Mouse (Mus musculus): ENCODE measurements around the gene Myh9.

The Myh9 gene

GRCm38 (mm10) chr15:77807264-77807585 lies 34.8 kb downstream of the Myh9 start:
- no peak for DNase-seq (ENCODE audit: low read depth, low spot score)

DNA sequence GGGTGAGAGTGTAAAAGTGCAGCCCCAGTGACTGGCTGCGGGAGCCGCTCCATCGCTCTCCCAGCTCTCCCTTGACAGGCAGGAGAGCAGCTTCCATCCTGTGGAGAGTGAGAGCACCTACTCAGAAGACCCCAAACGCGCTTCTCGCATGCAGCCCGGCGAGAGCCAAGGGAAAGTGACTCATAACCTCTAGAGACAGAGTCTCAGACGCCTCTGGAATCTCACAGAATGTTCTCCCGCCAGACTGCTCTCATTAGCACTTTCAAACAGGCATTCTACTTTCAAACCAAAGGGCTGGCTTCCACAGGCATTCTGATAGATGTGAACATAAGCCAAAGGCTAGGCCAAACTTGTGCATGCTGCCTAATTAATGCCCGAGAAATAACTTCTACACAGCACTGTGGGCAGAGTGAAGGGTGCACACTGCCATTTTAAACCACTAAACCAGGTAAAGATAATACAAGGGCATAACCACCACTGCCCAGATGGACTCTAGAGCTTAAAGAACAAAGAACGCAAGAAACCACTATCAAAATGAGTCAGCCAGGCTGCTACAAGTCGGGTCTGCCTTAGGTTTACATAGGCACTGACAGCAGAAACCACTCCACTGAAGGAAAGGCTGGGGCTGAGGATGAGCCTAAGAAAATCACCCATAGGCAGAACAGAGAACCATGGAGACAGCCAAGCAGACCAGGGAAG lies 35.3 kb downstream of the Myh9 start:
- DNase-seq (ENCODE audit: low read depth, low spot score) = no peak

DNA sequence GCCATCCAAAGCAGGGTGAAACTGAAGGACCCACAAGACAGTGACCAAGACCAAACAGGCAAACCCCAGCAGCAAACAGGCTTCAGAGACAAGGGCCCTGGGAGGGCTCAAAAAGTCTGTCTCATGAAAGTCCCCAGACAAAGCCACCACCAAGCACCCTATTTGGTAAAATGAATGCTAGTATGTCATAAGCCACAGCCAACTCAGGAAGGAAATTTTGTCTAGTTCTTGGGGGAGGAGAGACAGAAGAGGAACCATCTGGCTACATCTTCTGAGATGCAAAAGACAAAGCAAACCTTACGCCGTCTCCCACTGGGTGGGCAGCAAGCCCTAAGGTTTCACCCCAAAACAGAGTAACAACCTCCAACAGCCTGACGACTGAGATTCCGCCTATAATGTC lies 36.3 kb downstream of the Myh9 start:
- DNase-seq (ENCODE audit: low read depth, low spot score) = no peak

GRCm38 (mm10) chr15:77804949-77805348 lies 37.0 kb downstream of the Myh9 start:
- no peak for DNase-seq (ENCODE audit: low read depth, low spot score)

GRCm38 (mm10) chr15:77804460-77804859 lies 37.5 kb downstream of the Myh9 start:
- no peak for DNase-seq (ENCODE audit: low read depth, low spot score)

GRCm38 (mm10) chr15:77803747-77804146 lies 38.2 kb downstream of the Myh9 start:
- no peak for DNase-seq (ENCODE audit: low read depth, low spot score)

GRCm38 (mm10) chr15:77802992-77803391 lies 39.0 kb downstream of the Myh9 start:
- DNase-seq (ENCODE audit: low read depth, low spot score) = no peak

DNA sequence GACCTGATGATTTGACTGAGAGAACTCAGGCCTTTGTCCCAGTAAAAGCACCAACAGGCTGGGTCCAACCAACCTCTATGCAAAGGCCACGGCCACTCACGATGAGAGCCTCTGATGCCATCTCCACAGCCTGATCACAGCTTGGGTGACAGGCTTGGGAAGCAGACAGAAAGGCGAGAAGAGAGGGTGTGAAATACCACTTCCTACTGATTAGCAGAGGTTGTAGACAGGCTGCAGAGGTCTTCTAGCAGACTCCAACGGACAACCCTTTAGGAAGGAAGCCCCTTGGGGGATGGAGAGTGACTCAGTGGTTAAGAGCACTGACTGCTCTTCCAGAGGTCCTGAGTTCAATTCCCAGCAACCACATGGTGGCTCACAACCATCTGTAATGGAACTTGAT lies 40.8 kb downstream of the Myh9 start:
- DNase-seq (ENCODE audit: low read depth, low spot score) = no peak

- no peak for DNase-seq (ENCODE audit: low read depth, low spot score)
Measured at GRCm38 (mm10) chr15:77800511-77800910, 41.5 kb downstream of the Myh9 start.

- DNase-seq (ENCODE audit: low read depth, low spot score) = no peak
Measured at GRCm38 (mm10) chr15:77799491-77800474, 42.2 kb downstream of the Myh9 start.

GRCm38 (mm10) chr15:77798664-77799490 lies 43.1 kb downstream of the Myh9 start:
- DNase-seq (ENCODE audit: low read depth, low spot score) = peak; percentile 75

- DNase-seq (ENCODE audit: low read depth, low spot score) = no peak
Measured at GRCm38 (mm10) chr15:77797609-77798411, 44.2 kb downstream of the Myh9 start.

DNA sequence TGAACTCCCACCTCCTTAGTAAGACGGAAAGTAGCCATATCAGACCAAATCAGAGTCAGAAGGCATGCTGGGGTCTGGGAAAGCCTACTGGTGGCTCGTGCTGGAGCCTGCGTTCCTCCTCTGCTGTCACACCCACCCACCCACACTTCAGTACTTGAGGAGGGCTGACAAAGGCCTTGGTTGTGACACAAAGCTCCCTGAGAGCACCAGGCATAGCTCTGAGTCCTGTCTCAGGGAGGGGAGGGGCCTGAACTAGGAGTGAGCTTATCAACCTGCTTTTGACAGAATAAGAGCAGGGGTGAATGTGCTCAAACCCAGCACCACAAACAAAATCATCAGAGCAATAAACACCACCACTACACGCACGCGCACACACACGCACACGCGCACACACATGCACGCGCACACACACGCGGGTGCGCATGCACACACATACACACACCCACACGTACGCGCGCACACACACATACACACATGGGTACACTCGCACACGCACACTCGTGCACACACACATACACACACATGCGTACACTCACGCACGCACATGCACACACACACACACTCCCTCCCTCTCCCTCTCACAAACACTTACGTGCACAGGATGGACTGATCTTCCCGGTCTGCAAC lies 45.5 kb downstream of the Myh9 start:
- DNase-seq (ENCODE audit: low read depth, low spot score) = no peak

DNA sequence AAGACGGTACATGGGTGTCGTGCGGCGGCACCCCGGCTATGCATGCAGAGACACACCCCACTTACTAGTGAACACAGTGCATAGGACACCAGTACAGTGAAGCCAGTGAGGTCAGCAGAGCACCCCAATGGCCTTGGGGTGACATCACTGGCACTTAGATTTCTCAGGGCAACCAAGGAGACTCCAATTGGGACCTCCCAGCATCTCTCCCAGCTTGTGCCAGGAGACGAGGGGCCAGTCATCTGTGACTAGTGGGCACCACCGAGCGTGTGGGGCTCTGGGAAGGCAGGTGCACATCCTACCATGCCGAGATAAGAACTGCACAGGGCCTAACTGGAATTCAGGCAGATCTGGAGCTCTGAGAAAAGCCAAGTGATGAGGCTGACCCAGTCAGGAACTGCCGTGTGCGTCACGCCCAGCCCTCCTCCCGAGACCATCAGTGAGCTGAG lies 47.0 kb downstream of the Myh9 start:
- no peak for DNase-seq (ENCODE audit: low read depth, low spot score)

GRCm38 (mm10) chr15:77794138-77794907 lies 47.7 kb downstream of the Myh9 start:
- no peak for DNase-seq (ENCODE audit: low read depth, low spot score)

DNA sequence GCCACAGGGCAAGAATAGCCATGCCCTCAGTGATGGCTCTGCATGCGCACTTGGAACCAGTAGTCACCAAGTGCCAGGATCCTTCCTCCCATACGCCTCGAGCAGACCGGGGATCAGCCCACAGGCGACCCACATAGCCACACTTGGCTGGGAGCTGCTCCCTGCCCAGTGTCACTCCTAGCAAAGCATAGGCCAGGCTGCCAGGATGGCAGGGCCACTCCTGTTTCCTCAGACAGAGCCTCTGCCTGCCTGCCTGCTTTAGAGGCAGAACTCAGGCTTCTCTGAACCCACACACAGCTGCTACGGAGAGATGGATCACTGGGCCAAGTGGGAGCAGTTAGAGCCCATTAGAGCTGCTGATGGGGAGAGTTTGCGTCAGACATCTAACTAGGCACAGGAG lies 48.4 kb downstream of the Myh9 start:
- DNase-seq (ENCODE audit: low read depth, low spot score) = no peak

GRCm38 (mm10) chr15:77793094-77793493 lies 48.9 kb downstream of the Myh9 start:
- DNase-seq (ENCODE audit: low read depth, low spot score) = no peak

GRCm38 (mm10) chr15:77792056-77792455 lies 49.9 kb downstream of the Myh9 start:
- DNase-seq (ENCODE audit: low read depth, low spot score) = no peak

GRCm38 (mm10) chr15:77790656-77791405 lies 51.1 kb downstream of the Myh9 start:
- no peak for DNase-seq (ENCODE audit: low read depth, low spot score)
